Mouse (Mus musculus) CH12.LX (cell line): Measurements from ENCODE around the gene Opn4. TPM values are rescaled to one million over a fixed set of nuclear protein-coding genes. Genes with fewer than 3 reads are reported as not detected.

Experiments used
- DNase-seq: peaks from one replicate; pipeline ENCODE4 v3.0.0-alpha.2; 2013; ENCODE audit errors: extremely low read depth
- H3K27ac ChIP-seq: 2 replicates; pipeline ENCODE4 v1.5.1; 2012; ENCODE audit warnings: low read depth, mild to moderate bottlenecking, control low read depth, moderate library complexity; ENCODE audit not compliant: insufficient read depth
- H3K27me3 ChIP-seq: replicated peaks from 2 replicates; pipeline ENCODE3; 2012; ENCODE audit warnings: inconsistent platforms
- H3K36me3 ChIP-seq, 2 experiments: replicated peaks in 1 of 2; 2 replicates each; pipeline versions ENCODE3 to v1.6.1; 2012; ENCODE audit warnings: inconsistent platforms in 1 of 2, low read length in 1 of 2, mild to moderate bottlenecking in 1 of 2, mixed read lengths in 1 of 2, moderate library complexity in 1 of 2; ENCODE audit not compliant: control insufficient read depth in 1 of 2, insufficient read depth in 1 of 2
- H3K4me1 ChIP-seq, 2 experiments: 2 replicates each; pipeline ENCODE4 v1.6.1; 2012; ENCODE audit warnings: inconsistent platforms in 1 of 2, moderate library complexity in 1 of 2; ENCODE audit not compliant: insufficient read depth in 2 of 2, control insufficient read depth in 1 of 2
- H3K4me2 ChIP-seq: 2 replicates; pipeline ENCODE4 v1.6.1; 2012; ENCODE audit warnings: low read depth, mild to moderate bottlenecking, control low read depth; ENCODE audit not compliant: poor library complexity, insufficient read depth, severe bottlenecking
- H3K4me3 ChIP-seq, 3 experiments: fragments of 150-350 bp in 1 of 3; sonication (generic) in 1 of 3; replicated peaks in 1 of 3; 2 replicates each; pipeline versions ENCODE3 to v1.5.1; 2011 to 2012; ENCODE audit warnings: low read depth in 2 of 3, low read length in 2 of 3, mild to moderate bottlenecking in 2 of 3, moderate library complexity in 2 of 3, control low read depth in 1 of 3, improper control_type of control experiment in 1 of 3, inconsistent platforms in 1 of 3, mixed read lengths in 1 of 3; ENCODE audit not compliant: poor library complexity in 1 of 3
- H3K79me2 ChIP-seq: replicated peaks from 2 replicates; pipeline ENCODE4 v1.6.1; 2012; ENCODE audit warnings: mild to moderate bottlenecking, moderate library complexity; ENCODE audit not compliant: control insufficient read depth, poor library complexity, insufficient read depth, severe bottlenecking; ENCODE audit errors: extremely low read depth
- H3K9ac ChIP-seq: 2 replicates; pipeline ENCODE4 v1.6.1; 2012; ENCODE audit warnings: low read depth, mild to moderate bottlenecking, control low read depth, moderate library complexity; ENCODE audit not compliant: insufficient read depth
- H3K9me3 ChIP-seq: replicated peaks from 2 replicates; pipeline ENCODE3; 2012; ENCODE audit warnings: low read length, inconsistent platforms, mixed read lengths
- CHD2 ChIP-seq: IDR thresholded peaks from 2 replicates; pipeline ENCODE4 v1.6.1; 2011; ENCODE audit warnings: low read length, improper control_type of control experiment
- CTCF ChIP-seq, 2 experiments: IDR thresholded peaks in 1 of 2; conservative IDR thresholded peaks in 1 of 2; 2 replicates each; pipeline ENCODE4 v1.5.1; 2011 to 2012; ENCODE audit warnings: low read depth in 2 of 2, low read length in 2 of 2, improper control_type of control experiment in 1 of 2, inconsistent platforms in 1 of 2, mild to moderate bottlenecking in 1 of 2, moderate library complexity in 1 of 2
- E2F4 ChIP-seq: IDR thresholded peaks from 2 replicates; pipeline ENCODE4 v1.6.1; 2011; ENCODE audit warnings: low read depth, low read length, improper control_type of control experiment; ENCODE audit not compliant: insufficient replicate concordance
- ELF1 ChIP-seq: IDR thresholded peaks from 2 replicates; pipeline ENCODE4 v1.6.1; 2014; ENCODE audit warnings: low read depth, mild to moderate bottlenecking, inconsistent platforms, low read length, improper control_type of control experiment
- ETS1 ChIP-seq: conservative IDR thresholded peaks from 2 replicates; pipeline ENCODE4 v1.6.1; 2012; ENCODE audit warnings: low read depth, mild to moderate bottlenecking, inconsistent platforms, low read length, improper control_type of control experiment, moderate library complexity
- HCFC1 ChIP-seq: IDR thresholded peaks from 2 replicates; pipeline ENCODE4 v1.6.1; 2012; ENCODE audit warnings: low read depth, mild to moderate bottlenecking, inconsistent platforms, low read length, improper control_type of control experiment
- JUND ChIP-seq: conservative IDR thresholded peaks from 2 replicates; pipeline ENCODE4 v1.6.1; 2011; ENCODE audit warnings: low read depth, low read length, improper control_type of control experiment
- MAFK ChIP-seq: IDR thresholded peaks from 2 replicates; pipeline ENCODE4 v1.6.1; 2011; ENCODE audit warnings: low read length, improper control_type of control experiment; ENCODE audit not compliant: insufficient replicate concordance
- MXI1 ChIP-seq: IDR thresholded peaks from 2 replicates; pipeline ENCODE4 v1.6.1; 2011; ENCODE audit warnings: mild to moderate bottlenecking, low read depth, low read length, improper control_type of control experiment
- MYC ChIP-seq: IDR thresholded peaks from 2 replicates; pipeline ENCODE4 v1.6.1; 2011; ENCODE audit warnings: low read depth, mild to moderate bottlenecking, improper control_type of control experiment, low read length
- NELFE ChIP-seq: IDR thresholded peaks from 2 replicates; pipeline ENCODE4 v1.6.1; 2011; ENCODE audit warnings: low read depth, low read length, improper control_type of control experiment
- NRF1 ChIP-seq: IDR thresholded peaks from 2 replicates; pipeline ENCODE4 v1.6.1; 2014; ENCODE audit warnings: low read depth, mild to moderate bottlenecking, inconsistent platforms, low read length, improper control_type of control experiment, moderate library complexity
- RAD21 ChIP-seq: IDR thresholded peaks from 2 replicates; pipeline ENCODE4 v1.6.1; 2011; ENCODE audit warnings: low read depth, mild to moderate bottlenecking, low read length, improper control_type of control experiment, moderate library complexity
- SMC3 ChIP-seq: IDR thresholded peaks from 2 replicates; pipeline ENCODE4 v1.6.1; 2011; ENCODE audit warnings: low read depth, low read length, improper control_type of control experiment
- TBP ChIP-seq: conservative IDR thresholded peaks from 2 replicates; pipeline ENCODE4 v1.6.1; 2011; ENCODE audit warnings: low read depth, low read length, improper control_type of control experiment
- TCF12 ChIP-seq: IDR thresholded peaks from 2 replicates; pipeline ENCODE4 v1.6.1; 2014; ENCODE audit warnings: low read depth, mild to moderate bottlenecking, inconsistent platforms, low read length, improper control_type of control experiment
- ZC3H11A ChIP-seq: IDR thresholded peaks from 2 replicates; pipeline ENCODE4 v1.6.1; 2012; ENCODE audit warnings: low read depth, mild to moderate bottlenecking, inconsistent platforms, low read length, improper control_type of control experiment
- ZNF384 ChIP-seq: IDR thresholded peaks from 2 replicates; pipeline ENCODE4 v1.6.1; 2012; ENCODE audit warnings: low read depth, low read length, improper control_type of control experiment, inconsistent platforms
- dilution Hi-C: fragments of 300-500 bp; cut with MboI; formaldehyde crosslinking; loops from 2 replicates; pipeline ENCODE4 v1.14.3; 2020; ENCODE audit warnings: low sequenced_read_pairs; ENCODE audit not compliant: extremely low pct_unique_long_range_greater_than_20kb, extremely low pct_ligation_motif_present
- in situ Hi-C: fragments of 300-500 bp; cut with MboI; formaldehyde crosslinking; loops from 3 replicates; pipeline ENCODE4 v1.14.3; 2019; ENCODE audit warnings: low sequenced_read_pairs, low pct_ligation_motif_present, low pct_unique_long_range_greater_than_20kb, mixed read lengths
- polyA plus RNA-seq: library from polyadenylated mRNA; unstranded; fragments of >175 nt; gene quantifications from 2 replicates; pipeline ENCODE4 v1.2.1, GENCODE M21; 2012; ENCODE audit warnings: low read depth; ENCODE audit not compliant: insufficient read length
- total RNA-seq, 2 experiments: library from RNA; depleted of rRNA; stranded (reverse); fragments of 300-350 nt in 1 of 2; fragments of >200 nt in 1 of 2; gene quantifications; 2 replicates each; pipeline ENCODE4 v1.2.3; 2012 to 2014

The Opn4 gene
- total and polyA plus RNA-seq, 3 experiments = not detected

DNA sequence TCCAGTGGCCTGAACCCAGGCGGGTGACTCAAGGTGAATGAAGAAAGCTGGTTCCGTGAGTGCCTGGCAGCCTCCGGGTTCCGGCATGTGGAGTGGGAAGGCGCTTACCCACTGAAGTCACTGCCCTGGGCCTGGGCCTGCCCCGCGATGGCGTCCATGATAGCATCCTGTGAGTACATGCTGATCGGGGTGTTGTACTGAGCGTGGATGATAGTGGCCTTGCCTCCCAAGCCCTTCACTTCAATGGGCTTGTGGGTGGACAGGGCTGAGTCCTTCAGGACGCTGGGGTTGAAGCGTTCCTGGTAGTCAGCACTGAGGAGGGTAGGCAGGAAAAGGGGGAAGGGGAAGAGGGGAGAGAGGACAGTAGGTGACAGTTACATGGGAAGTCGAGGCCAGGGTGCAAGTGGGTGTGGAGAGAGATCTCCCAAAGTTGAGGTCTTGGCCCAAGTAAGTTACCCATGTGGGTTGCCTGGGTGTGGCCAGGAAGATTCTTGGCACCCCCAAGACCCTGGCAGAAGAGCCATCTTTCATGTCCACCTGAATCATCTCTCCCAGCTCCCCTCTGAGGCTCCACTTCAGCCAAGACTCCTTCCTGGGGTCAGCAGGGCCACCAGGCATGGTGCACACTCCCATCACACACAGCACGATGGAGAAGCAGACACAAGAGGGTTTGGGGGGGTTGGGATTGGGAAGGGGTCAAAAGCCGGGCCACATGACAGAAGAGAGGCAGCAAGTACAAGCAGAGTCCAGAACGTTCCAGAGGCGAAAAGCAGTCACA is 28.1 kb downstream of the Opn4 start:
- DNase-seq = no peak
- dilution Hi-C loops = no loop called here
- Histone ChIP-seq H3K9me3 (no peaks in the 10 kb centered on the region), H3K36me3 (no peaks in the 10 kb centered on the region), H3K27me3 (no peaks in the 10 kb centered on the region), H3K9ac (no peak overlapping the region), H3K4me1 (peaks cover 10 to 19% of the 10 kb centered on the region in 2 experiments), H3K4me2 (no peak overlapping the region), H3K4me3 (no peak overlapping the region), H3K79me2 (no peaks in the 10 kb centered on the region), H3K27ac (no peak overlapping the region)
- TF ChIP-seq CHD2 (no peak), MXI1 (no peak), MAFK (no peak), SMC3 (no peak), HCFC1 (no peak), E2F4 (no peak), ELF1 (no peak), NELFE (no peak)
- in situ Hi-C loops = loop anchor here (10.0 kb wide), 1 partner anchor 487 kb away; the partner anchor contains the start of gene Anxa8

DNA sequence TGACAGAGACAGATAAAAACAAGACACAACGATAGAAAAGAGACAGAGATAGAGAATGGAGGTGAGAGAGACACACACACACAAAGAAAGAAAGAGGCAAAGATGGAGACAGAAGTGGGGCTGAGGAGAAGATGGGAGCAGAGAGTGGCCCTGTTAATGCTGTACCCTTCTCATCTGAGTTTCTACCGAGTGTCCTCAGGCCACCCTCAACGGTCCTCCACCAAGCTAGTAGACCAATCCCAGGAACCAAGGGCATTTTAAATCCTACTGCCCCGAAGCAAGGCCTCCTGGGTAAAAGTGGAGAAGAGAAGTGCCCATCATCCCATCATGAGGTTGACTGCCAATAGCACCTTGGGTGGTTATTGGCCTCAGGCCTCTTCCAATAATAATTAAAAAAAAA is 29.0 kb downstream of the Opn4 start:
- in situ Hi-C loops (loop anchor here (10.0 kb wide), 1 partner anchor 486 kb away; the partner anchor contains the start of gene Anxa8), dilution Hi-C loops (no loop called here)
- H3K79me2 ChIP-seq = no peaks in the 10 kb centered on the region
- H3K9ac ChIP-seq = no peak overlapping the region
- H3K4me3 ChIP-seq = no peak overlapping the region
- H3K9me3 ChIP-seq = no peaks in the 10 kb centered on the region
- no peaks in the 10 kb centered on the region for H3K27me3 ChIP-seq
- no peak for TF ChIP-seq RAD21
- no peak for TF ChIP-seq NRF1
- no peak for TF ChIP-seq E2F4
- TF ChIP-seq MAFK = no peak
- no peak for TF ChIP-seq ZNF384
- H3K27ac ChIP-seq = no peak overlapping the region
- no peaks in the 10 kb centered on the region for H3K36me3 ChIP-seq
- no peak for DNase-seq
- peaks cover 10 to 19% of the 10 kb centered on the region in 2 experiments for H3K4me1 ChIP-seq
- H3K4me2 ChIP-seq = no peak overlapping the region

DNA sequence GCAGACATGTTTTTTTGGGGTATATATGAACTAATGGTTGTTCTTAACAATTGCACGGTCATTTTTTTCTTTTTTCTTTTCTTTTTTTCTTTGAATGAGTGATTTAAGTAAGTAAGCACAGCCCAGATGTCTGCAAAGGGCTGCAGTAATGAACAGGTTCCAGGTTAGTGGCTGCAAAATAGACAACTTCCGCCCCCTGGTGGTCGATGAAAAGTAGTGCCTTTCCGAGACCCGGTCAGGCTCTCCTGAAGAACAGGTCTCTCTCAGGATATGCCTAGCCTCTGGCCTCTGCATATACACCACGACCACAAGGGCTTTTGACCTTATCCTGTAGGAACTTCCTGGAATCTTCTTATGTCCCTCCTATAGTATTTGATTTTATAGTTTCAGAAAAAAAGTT is 29.6 kb downstream of the Opn4 start:
- Histone ChIP-seq H3K9me3 (no peaks in the 10 kb centered on the region), H3K27me3 (no peaks in the 10 kb centered on the region), H3K4me2 (peak overlapping the region; percentile 51; the same call in 1 of the 2 replicates), H3K4me3 (no peak overlapping the region), H3K4me1 (peaks cover 10 to 19% of the 10 kb centered on the region in 2 experiments), H3K79me2 (no peaks in the 10 kb centered on the region), H3K27ac (no peak overlapping the region), H3K36me3 (no peaks in the 10 kb centered on the region), H3K9ac (no peak overlapping the region)
- in situ Hi-C loops = loop anchor here (10.0 kb wide), 1 partner anchor 485 kb away; the partner anchor contains the start of gene Anxa8
- dilution Hi-C loops = no loop called here
- TF ChIP-seq CTCF (conservative IDR thresholded peaks at IDR 0.05 in 1 of 2, IDR thresholded peaks at IDR 0.05 in 1 of 2; ENCODE audit: low read depth in 2 of 2, low read length in 2 of 2) = peak; percentile 72 to 94
- no peak for TF ChIP-seq HCFC1
- no peak for TF ChIP-seq JUND
- TF ChIP-seq TBP = no peak
- no peak for TF ChIP-seq ETS1
- TF ChIP-seq SMC3 = peak; percentile 86
- TF ChIP-seq ZC3H11A = peak; percentile 77
- TF ChIP-seq MYC = no peak
- peak; percentile 94 for TF ChIP-seq RAD21
- no peak for TF ChIP-seq TCF12
- DNase-seq = peak; percentile 77
